Mouse (Mus musculus): ENCODE results near the gene Pdia3. TPM values are rescaled to one million over a fixed set of nuclear protein-coding genes. Genes with fewer than 3 reads are reported as not detected.
"Not testable (repeated sequence)": the region's sequence is repeated elsewhere in the genome, so short reads cannot be mapped to it uniquely, and the experiment has no call there.

Pdia3 gene
- polyA plus RNA-seq, 1 experiment from 2014 or later: 291 TPM

DNA sequence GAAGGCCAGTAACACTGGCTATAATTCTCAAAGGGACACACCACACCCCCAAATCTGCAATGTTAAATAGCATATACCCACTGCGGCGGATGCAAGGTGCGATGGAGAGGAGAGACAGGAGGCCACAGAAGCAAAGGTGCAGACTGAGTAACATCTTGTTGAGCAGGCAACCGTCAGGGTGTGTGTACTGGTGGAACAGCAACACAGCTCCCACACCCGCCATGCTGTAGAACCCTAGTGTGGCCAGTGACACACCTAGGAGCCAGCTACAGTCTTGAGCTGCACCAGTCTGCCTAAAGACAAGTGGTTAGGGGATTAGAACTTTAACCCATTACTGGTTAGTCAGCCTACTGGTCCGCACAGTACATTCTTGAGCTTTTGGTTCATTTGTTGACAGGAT, 40.3 kb downstream of the Pdia3 start:
- Histone ChIP-seq H3K4me3 (replicated peaks) (no peak overlapping the region), H3K4me2 (no peak overlapping the region), H3K27ac (no peak overlapping the region), H3K4me1 (replicated peaks) (peaks cover 62% of the 10 kb centered on the region), H3K36me3 (peaks cover 36% of the 10 kb centered on the region), H3K27me3 (no peaks in the 10 kb centered on the region), H3K9ac (no peak overlapping the region; the same call in 1 of the 2 replicates), H3K9me3 (replicated peaks) (no peaks in the 10 kb centered on the region)
- DNase-seq: no peak
- ATAC-seq (ENCODE audit: low read depth): no peak
- WGBS (ENCODE audit: insufficient replicate concordance): 85% methylated on average over 6 of the region's 6 CpGs

DNA sequence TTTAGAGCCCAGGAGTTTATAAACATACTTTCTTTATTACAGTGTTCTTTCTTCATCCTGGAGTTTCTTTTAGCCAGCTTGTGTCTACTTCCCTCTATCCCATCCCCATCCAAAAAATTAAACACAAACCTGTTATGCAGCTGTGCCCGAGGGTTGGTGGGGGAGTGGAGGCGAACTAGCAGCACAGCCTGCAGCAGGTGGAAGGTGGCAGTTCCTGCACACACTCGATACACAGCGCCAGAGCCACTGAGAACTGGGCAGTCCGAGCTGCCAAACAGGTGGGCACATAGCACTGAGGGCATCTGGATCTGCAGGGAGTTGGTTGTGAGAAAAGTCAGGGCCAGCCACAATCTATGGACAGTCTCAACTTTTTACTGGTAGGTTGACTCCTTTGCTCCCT, 42.0 kb downstream of the Pdia3 start:
- no peaks in the 10 kb centered on the region for H3K27me3 ChIP-seq
- H3K36me3 ChIP-seq: peaks cover 47% of the 10 kb centered on the region
- 73% methylated on average over 5 of the region's 5 CpGs for WGBS (ENCODE audit: insufficient replicate concordance)

DNA sequence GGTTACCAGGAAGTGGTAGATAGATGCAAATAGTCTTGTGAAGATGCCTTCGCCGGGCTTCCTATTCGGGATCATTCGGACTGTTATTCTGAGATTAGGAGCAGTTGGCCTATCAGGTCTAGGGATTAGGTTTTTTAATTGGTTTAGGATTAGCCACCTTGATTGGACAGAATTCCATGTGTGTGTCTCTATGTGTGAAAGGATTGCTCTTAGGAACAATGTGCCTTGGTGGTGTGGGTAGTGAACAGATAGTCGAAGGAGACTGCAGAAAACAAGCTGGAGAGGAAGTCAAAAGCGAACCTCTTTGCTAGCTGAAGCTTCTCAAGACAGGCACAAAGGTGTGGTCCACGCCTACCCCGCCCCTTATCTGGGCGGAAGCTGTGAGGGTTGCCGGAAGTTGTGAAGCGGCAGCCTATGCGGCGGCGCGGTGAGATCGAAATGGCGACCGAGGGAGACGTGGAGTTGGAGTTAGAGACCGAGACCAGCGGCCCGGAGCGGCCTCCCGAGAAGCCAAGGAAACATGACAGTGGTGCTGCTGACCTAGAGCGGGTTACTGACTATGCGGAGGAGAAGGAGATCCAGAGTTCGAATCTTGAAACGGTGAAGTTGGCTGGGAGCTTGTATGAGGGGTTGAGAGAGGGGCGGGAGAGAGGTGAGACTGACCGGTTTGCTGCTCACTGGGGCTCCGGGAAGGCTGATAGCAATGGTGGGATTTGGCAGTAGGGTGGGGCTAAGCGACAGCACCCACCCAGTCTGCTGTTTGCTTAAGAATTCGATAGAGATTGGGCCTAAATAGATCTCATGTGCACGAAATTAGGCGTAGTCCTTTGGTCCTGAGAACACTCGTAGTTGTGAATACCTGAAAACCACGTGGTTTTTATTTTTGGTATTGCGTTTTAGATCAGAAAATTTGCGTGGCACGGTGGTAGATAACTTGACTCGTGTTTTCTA, 43.4 kb downstream of the Pdia3 start, which contains the start of gene Serinc4:
Gene Serinc4, minus strand, starts transcription at position 90 of the 951 bp plus-strand sequence.
- H3K4me1 ChIP-seq (replicated peaks): peaks cover 46% of the 10 kb centered on the region
- H3K4me2 ChIP-seq: peak within 1 kb of the TSS; percentile 74
- peak within 1 kb of the TSS; percentile 81 for H3K9ac ChIP-seq
- 2% methylated on average over 41 of the region's 41 CpGs for WGBS (ENCODE audit: insufficient replicate concordance)
- ATAC-seq (ENCODE audit: low read depth): peak; percentile 95
- peak within 1 kb of the TSS; percentile 76 for H3K4me3 ChIP-seq (replicated peaks)
- H3K27me3 ChIP-seq: no peaks in the 10 kb centered on the region
- DNase-seq: peak; percentile 87
- peaks cover 45% of the 10 kb centered on the region for H3K36me3 ChIP-seq
- peak within 1 kb of the TSS; percentile 89 for H3K27ac ChIP-seq
- H3K9me3 ChIP-seq (replicated peaks): no peaks in the 10 kb centered on the region

More for the DNA sequence above, 42.0 kb downstream of the Pdia3 start:
- no peak overlapping the region for H3K9ac ChIP-seq
- peaks cover 56% of the 10 kb centered on the region for H3K4me1 ChIP-seq (replicated peaks)
- H3K4me3 ChIP-seq (replicated peaks): no peak overlapping the region
- 0 out of 2 replicates have a peak overlapping the region, but pooled peaks have one; percentile 24 for H3K27ac ChIP-seq
- H3K9me3 ChIP-seq (replicated peaks): no peaks in the 10 kb centered on the region
- H3K4me2 ChIP-seq: no peak overlapping the region
- DNase-seq: no peak
- ATAC-seq (ENCODE audit: low read depth): no peak

DNA sequence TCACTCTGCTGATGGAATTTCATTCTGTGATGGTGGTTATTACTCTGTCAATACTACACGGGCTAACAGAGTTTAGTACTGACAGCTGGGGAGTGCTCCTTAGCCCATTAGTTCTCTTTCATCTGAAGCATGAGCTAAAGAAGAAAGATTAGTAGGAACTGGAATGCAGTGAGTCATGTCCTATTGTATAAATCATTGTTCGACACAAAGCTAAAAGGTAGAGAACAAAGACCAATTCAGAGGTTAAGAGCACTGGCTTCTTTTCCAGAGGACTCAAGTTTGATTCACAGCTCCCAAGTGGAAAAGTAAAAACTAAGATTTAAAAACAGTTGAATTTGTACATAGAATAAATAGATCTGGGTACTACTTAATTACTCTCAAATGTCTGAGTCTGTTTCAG, 46.5 kb downstream of the Pdia3 start:
- Histone ChIP-seq H3K4me1 (replicated peaks) (peaks cover 28% of the 10 kb centered on the region), H3K27me3 (no peaks in the 10 kb centered on the region), H3K4me2 (no peak overlapping the region), H3K9me3 (replicated peaks) (no peaks in the 10 kb centered on the region), H3K4me3 (replicated peaks) (no peak overlapping the region), H3K9ac (no peak overlapping the region), H3K36me3 (peaks cover 27% of the 10 kb centered on the region), H3K27ac (no peak overlapping the region)
- WGBS (ENCODE audit: insufficient replicate concordance): 71% methylated on average over 2 of the region's 2 CpGs
- ATAC-seq (ENCODE audit: low read depth) (no peak), DNase-seq (no peak)

DNA sequence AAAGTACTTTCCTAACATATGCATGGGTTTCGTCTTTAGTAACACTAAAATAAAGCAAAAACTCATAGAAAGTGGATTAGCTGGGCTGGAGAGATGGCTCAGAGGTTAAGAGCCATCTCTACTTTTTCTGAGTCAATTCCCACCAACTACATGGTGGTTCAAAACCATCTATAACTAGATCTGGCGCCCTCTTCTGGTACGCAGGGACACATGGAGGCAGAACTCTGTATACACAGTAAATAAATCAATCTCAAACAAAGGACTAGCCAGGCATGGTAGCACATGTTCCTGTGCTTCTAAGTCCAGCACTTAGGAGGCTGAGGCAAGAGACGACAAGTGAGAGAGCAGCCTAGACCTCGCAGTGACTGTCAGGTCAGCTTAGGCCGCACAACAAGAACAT, 55.4 kb downstream of the Pdia3 start:
- not testable (repeated sequence) for H3K4me3 ChIP-seq (replicated peaks); H3K36me3 ChIP-seq; DNase-seq; H3K27ac ChIP-seq; H3K4me1 ChIP-seq (replicated peaks); H3K4me2 ChIP-seq; ATAC-seq (ENCODE audit: low read depth); H3K27me3 ChIP-seq; H3K9me3 ChIP-seq (replicated peaks); H3K9ac ChIP-seq
- 62% methylated on average over 2 of the region's 6 CpGs for WGBS (ENCODE audit: insufficient replicate concordance)

DNA sequence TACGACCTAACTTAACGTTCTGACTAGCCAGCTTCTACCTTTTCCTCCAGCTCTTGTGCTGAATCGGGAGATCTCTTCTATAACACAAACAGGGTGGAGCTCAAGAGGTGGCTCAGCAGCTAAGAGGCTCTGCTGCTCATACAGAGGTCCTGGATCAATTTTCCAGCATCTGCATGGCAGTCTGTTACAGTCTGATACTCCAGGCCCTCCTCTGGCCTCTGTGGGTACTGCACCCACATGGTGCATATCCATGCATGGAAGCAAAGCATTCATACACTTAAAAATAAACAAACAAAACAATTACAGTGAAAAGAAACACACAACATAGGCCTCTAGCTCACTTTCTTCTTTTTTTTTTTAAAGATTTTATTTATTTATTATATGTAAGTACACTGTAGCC, 59.2 kb downstream of the Pdia3 start:
- not testable (repeated sequence) for H3K9me3 ChIP-seq (replicated peaks); ATAC-seq (ENCODE audit: low read depth); H3K9ac ChIP-seq; H3K27me3 ChIP-seq; H3K27ac ChIP-seq; DNase-seq
- peak overlapping the region; percentile 85 for H3K4me2 ChIP-seq
- WGBS (ENCODE audit: insufficient replicate concordance): 89% methylated on average over 3 of the region's 3 CpGs
- H3K4me3 ChIP-seq (replicated peaks): peak overlapping the region; percentile 75; the same call in 1 of the 2 replicates
- peaks cover 15% of the 10 kb centered on the region for H3K4me1 ChIP-seq (replicated peaks)
- peaks cover 11% of the 10 kb centered on the region; the same call in 1 of the 2 replicates for H3K36me3 ChIP-seq

DNA sequence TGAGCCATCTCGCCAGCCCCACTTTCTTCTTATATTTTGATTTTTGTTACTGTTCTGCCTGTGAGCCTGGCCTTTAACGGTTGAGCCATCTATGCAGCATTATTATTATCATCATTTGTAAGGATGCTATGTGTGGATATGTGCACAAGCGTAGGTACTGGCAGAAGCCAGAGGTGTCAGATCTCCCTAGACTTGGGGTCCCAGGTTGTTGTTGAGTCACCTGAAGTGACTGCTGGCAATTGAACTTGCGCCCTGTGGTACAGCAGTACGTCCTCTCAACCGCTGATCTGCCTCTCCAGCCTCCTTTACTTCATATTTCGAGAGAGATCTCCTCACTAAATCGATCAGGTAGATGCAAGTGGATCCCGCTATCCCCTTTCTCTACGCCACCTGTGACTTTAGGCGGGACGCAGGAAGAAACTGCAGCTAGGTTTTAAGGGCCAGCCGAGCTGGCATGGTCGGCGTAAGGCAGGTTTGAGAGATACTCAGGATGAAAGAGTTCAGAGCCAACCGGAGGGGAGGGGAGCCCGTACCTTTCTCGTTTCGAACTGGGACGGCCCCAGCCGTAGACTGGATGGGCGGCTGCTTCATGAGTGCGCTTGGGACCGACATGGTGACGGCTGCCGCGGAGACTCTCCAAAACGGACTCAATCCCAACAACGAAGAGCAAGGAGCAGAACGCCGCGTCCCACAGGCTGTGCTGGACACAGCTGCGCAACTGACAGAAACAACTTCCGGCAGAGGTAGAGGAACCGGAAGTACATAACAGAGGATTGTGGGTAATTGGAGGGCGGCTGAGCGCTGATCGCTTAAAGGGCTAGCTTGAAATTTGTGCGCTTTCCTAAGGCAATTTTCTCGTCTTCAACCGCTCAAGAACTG, 60.0 kb downstream of the Pdia3 start, which contains the start of gene Mfap1b:
Gene Mfap1b, minus strand, starts transcription at position 767 of the 879 bp plus-strand sequence.
- Histone ChIP-seq H3K4me3 (replicated peaks) (peak within 1 kb of the TSS; percentile 75), H3K4me1 (replicated peaks) (peaks cover 15% of the 10 kb centered on the region), H3K27ac (peak within 1 kb of the TSS; percentile 81), H3K9ac (peak within 1 kb of the TSS; percentile 81), H3K4me2 (peak within 1 kb of the TSS; percentile 85)
- not testable (repeated sequence) for H3K9me3 ChIP-seq (replicated peaks); H3K36me3 ChIP-seq; H3K27me3 ChIP-seq
- WGBS (ENCODE audit: insufficient replicate concordance): 4% methylated on average over 41 of the region's 41 CpGs
- DNase-seq (peak; percentile 70), ATAC-seq (ENCODE audit: low read depth) (peak; percentile 96)

DNA sequence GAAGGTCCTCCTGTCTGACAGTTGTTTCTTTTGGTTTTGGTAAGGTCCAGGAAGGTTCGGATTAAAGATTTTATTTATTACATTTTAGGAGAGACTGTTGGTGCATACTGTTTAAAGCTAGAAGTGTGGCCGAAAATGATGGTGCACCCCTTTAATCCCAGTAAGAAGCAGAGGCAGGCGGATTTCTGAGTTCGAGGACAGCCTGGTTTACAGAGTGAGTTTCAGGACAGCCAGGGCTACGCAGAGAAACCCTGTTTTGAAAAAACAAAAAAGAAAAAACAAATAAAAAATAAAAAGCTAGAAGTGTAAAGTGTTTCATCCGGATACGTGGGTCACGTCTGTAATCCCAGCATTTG, 60.6 kb downstream of the Pdia3 start:
- peaks cover 15% of the 10 kb centered on the region for H3K4me1 ChIP-seq (replicated peaks)

DNA sequence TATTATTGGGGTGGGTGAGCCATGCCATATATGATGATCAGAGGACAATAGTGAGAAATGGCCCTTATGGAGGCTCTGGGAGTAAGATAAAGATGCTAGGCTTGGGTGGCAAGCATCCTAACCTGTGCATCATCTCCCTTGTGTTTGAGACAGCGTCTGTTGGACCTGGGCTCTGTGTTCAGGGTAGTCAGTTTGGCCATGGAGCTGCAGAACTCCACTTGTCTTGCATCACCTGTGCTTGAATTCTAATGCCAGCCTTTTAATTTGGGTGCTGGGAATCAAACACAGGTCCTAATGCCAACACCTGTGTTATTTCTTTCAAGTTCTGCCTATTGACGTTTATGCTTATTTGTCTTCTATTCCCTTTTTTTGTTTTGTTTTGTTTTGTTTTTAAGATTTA, 61.7 kb downstream of the Pdia3 start:
- H3K4me3 ChIP-seq (replicated peaks); DNase-seq; H3K9me3 ChIP-seq (replicated peaks); H3K36me3 ChIP-seq; H3K4me2 ChIP-seq; H3K9ac ChIP-seq; ATAC-seq (ENCODE audit: low read depth); H3K27me3 ChIP-seq; H3K27ac ChIP-seq: not testable (repeated sequence)
- 78% methylated on average over 2 of the region's 2 CpGs for WGBS (ENCODE audit: insufficient replicate concordance)
- peaks cover 15% of the 10 kb centered on the region for H3K4me1 ChIP-seq (replicated peaks)

More for the DNA sequence above, 60.6 kb downstream of the Pdia3 start:
- peak overlapping the region; percentile 81 for H3K9ac ChIP-seq
- no peaks in the 10 kb centered on the region for H3K27me3 ChIP-seq
- peak overlapping the region; percentile 75 for H3K4me3 ChIP-seq (replicated peaks)
- H3K9me3 ChIP-seq (replicated peaks): no peaks in the 10 kb centered on the region
- DNase-seq (no peak), ATAC-seq (ENCODE audit: low read depth) (peak; percentile 43)
- H3K36me3 ChIP-seq: peaks cover 7% of the 10 kb centered on the region; the same call in 1 of the 2 replicates
- peak overlapping the region; percentile 81 for H3K27ac ChIP-seq
- 18% methylated on average over 8 of the region's 8 CpGs for WGBS (ENCODE audit: insufficient replicate concordance)
- H3K4me2 ChIP-seq: peak overlapping the region; percentile 85

DNA sequence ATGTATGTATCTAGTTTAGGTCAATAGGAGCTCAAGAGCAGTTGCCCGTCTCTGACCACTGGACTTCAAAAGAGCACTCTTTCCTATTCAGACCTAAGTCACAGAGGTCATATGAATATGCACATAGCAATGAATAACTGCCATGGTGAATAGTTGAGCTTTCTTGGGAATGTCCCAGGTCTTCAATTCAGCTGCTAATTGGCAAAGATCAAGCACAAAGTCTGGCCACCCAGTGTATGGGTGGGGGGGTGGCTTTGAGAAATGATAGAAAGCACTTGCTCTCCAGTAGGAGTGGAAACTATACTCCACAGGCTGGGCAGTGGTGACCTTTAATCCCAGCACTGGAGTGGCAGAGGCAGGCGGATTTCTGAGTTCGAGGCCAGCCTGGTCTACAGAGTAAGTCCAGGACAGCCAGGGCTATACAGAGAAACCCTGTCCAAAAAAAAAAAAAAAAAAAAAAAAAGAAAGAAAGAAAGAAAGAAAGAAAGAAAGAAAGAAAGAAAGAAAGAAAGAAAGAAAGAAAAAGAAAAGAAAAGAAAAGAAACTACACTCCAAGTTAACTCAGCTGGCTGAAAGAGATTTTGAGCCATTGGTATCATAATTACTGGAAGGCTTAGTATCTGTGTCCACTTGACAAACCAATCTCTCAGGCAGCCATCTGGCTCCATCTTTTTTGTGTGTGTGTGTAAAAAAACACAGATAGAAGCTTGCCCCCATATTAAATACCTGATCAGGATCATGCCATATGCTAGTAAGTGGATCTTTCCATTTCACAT, 64.1 kb downstream of the Pdia3 start:
- H3K9me3 ChIP-seq (replicated peaks): no peaks in the 10 kb centered on the region
- 79% methylated on average over 3 of the region's 3 CpGs for WGBS (ENCODE audit: insufficient replicate concordance)
- H3K4me3 ChIP-seq (replicated peaks): no peak overlapping the region
- H3K36me3 ChIP-seq: peaks cover 3% of the 10 kb centered on the region; the same call in 1 of the 2 replicates
- ATAC-seq (ENCODE audit: low read depth) (no peak), DNase-seq (no peak)
- H3K9ac ChIP-seq: no peak overlapping the region
- H3K4me2 ChIP-seq: no peak overlapping the region
- no peaks in the 10 kb centered on the region for H3K27me3 ChIP-seq
- H3K27ac ChIP-seq: no peak overlapping the region
- peaks cover 11% of the 10 kb centered on the region for H3K4me1 ChIP-seq (replicated peaks)
